Mouse (Mus musculus): ENCODE data around the gene Nrl. TPM values are rescaled to one million over a fixed set of nuclear protein-coding genes. Genes with fewer than 3 reads are reported as not detected.

The Nrl gene
- polyA plus RNA-seq, 1 experiment from 2014 or later = not detected

- peak; percentile 99 for DNase-seq (ENCODE audit: low spot score, missing footprints)
- H3K4me1 ChIP-seq (ENCODE audit: control insufficient read depth, insufficient read depth, low read length) = no peaks in the 10 kb centered on the region
- no peaks in the 10 kb centered on the region for H3K27me3 ChIP-seq (ENCODE audit: control insufficient read depth, insufficient read depth, low read length)
- H3K9me3 ChIP-seq (ENCODE audit: control insufficient read depth, low read length) = no peaks in the 10 kb centered on the region
- H3K9ac ChIP-seq (ENCODE audit: low read length) = no peak overlapping the region
- ATAC-seq (ENCODE audit: low FRiP score) = peak; percentile 73
- no peak overlapping the region for H3K27ac ChIP-seq (ENCODE audit: low read depth, low read length)
- H3K36me3 ChIP-seq (ENCODE audit: control insufficient read depth, insufficient read depth, low read length) = peaks cover 2% of the 10 kb centered on the region; the same call in 1 of the 2 replicates
- no peak overlapping the region for H3K4me3 ChIP-seq (ENCODE audit: low read depth, low read length)
- 35% methylated on average over 6 of the region's 6 CpGs for WGBS
- H3K4me2 ChIP-seq = no peak overlapping the region
Measured at GRCm38 (mm10) chr14:55497449-55497821, 27.3 kb downstream of the Nrl start.

DNA sequence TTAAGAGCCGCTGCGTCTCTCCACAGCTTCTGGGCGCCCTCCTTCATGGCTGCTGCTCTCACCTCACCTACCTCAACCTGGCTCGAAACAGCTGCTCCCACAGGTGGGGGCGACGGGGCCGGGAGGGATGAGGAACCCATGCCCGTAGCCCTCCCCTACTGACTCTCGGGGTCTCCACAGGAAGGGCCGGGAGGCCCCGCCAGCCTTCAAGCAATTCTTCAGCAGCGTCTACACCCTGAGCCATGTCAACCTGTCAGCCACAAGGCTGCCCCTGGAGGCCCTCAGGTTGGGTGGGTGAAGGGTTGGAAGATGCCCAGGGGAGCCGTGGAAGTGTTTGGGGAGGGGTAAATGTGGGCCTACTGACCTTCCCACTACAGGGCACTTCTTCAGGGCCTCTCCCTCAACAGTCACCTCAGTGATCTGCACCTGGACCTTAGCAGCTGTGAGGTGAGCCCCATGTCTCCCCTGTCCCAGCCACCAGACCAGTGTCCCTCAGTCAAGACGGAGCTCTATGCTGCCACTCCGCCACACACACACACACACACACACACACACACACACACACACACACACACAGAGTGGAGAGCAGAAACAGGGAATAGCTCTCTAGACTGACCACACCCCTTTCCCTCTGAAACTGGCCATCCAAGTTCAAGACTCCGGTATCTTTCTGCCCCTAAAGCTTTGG, 27.9 kb downstream of the Nrl start:
- no peaks in the 10 kb centered on the region for H3K27me3 ChIP-seq (ENCODE audit: control insufficient read depth, insufficient read depth, low read length)
- 74% methylated on average over 16 of the region's 16 CpGs for WGBS
- ATAC-seq (ENCODE audit: low FRiP score) (peak; percentile 55), DNase-seq (ENCODE audit: low spot score, missing footprints) (peak; percentile 74)
- H3K4me1 ChIP-seq (ENCODE audit: control insufficient read depth, insufficient read depth, low read length) = no peaks in the 10 kb centered on the region
- no peaks in the 10 kb centered on the region for H3K9me3 ChIP-seq (ENCODE audit: control insufficient read depth, low read length)
- peaks cover 2% of the 10 kb centered on the region; the same call in 1 of the 2 replicates for H3K36me3 ChIP-seq (ENCODE audit: control insufficient read depth, insufficient read depth, low read length)
- H3K9ac ChIP-seq (ENCODE audit: low read length) = no peak overlapping the region
- no peak overlapping the region for H3K27ac ChIP-seq (ENCODE audit: low read depth, low read length)
- H3K4me2 ChIP-seq = no peak overlapping the region
- no peak overlapping the region for H3K4me3 ChIP-seq (ENCODE audit: low read depth, low read length)

- no peak overlapping the region for H3K4me2 ChIP-seq
- H3K9ac ChIP-seq (ENCODE audit: low read length) = no peak overlapping the region
- H3K4me1 ChIP-seq (ENCODE audit: control insufficient read depth, insufficient read depth, low read length) = 0 out of 2 replicates have a peak, but pooled peaks cover 4% of the 10 kb centered on the region
- WGBS = 76% methylated on average over 16 of the region's 20 CpGs
- ATAC-seq (ENCODE audit: low FRiP score) (no peak), DNase-seq (ENCODE audit: low spot score, missing footprints) (peak; percentile 69)
- H3K27me3 ChIP-seq (ENCODE audit: control insufficient read depth, insufficient read depth, low read length) = no peaks in the 10 kb centered on the region
- no peak overlapping the region for H3K27ac ChIP-seq (ENCODE audit: low read depth, low read length)
- no peaks in the 10 kb centered on the region for H3K9me3 ChIP-seq (ENCODE audit: control insufficient read depth, low read length)
- no peak overlapping the region for H3K4me3 ChIP-seq (ENCODE audit: low read depth, low read length)
- peaks cover 2% of the 10 kb centered on the region; the same call in 1 of the 2 replicates for H3K36me3 ChIP-seq (ENCODE audit: control insufficient read depth, insufficient read depth, low read length)
Measured at GRCm38 (mm10) chr14:55495509-55496240, 29.1 kb downstream of the Nrl start.

DNA sequence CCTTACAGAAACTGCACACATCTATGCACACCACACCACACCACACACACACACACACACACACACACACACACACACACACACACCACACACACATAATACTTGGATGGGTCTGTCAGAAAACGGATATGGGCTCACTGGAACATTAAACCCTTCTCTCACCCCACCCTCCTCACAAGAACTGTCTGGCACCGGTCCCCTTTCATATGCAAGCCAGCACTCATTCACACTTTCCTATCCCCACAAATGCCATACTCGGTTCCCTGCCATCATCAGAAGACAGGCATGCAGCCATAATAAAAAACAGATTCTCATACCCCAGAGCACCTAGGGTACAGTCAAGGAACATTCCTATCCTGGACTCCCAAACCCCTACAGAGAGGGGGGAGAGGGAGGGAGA, 32.7 kb downstream of the Nrl start:
- H3K27me3 ChIP-seq (ENCODE audit: control insufficient read depth, insufficient read depth, low read length) = no peaks in the 10 kb centered on the region; the same call in 1 of the 2 replicates
- DNase-seq (ENCODE audit: low spot score, missing footprints) = peak; percentile 82
- no peak overlapping the region for H3K9ac ChIP-seq (ENCODE audit: low read length)
- no peaks in the 10 kb centered on the region for H3K9me3 ChIP-seq (ENCODE audit: control insufficient read depth, low read length)
- H3K27ac ChIP-seq (ENCODE audit: low read depth, low read length) = no peak overlapping the region
- peak overlapping the region; percentile 63; the same call in 1 of the 2 replicates for H3K4me2 ChIP-seq
- WGBS = 47% methylated on average over 3 of the region's 3 CpGs
- H3K36me3 ChIP-seq (ENCODE audit: control insufficient read depth, insufficient read depth, low read length) = no peaks in the 10 kb centered on the region
- H3K4me3 ChIP-seq (ENCODE audit: low read depth, low read length) = no peak overlapping the region
- H3K4me1 ChIP-seq (ENCODE audit: control insufficient read depth, insufficient read depth, low read length) = 0 out of 2 replicates have a peak, but pooled peaks cover 4% of the 10 kb centered on the region
- no peak for ATAC-seq (ENCODE audit: low FRiP score)

GRCm38 (mm10) chr14:55491291-55491833, 33.4 kb downstream of the Nrl start:
- H3K36me3 ChIP-seq (ENCODE audit: control insufficient read depth, insufficient read depth, low read length) = no peaks in the 10 kb centered on the region
- DNase-seq (ENCODE audit: low spot score, missing footprints) = peak; percentile 97
- peak overlapping the region; percentile 65 for H3K4me3 ChIP-seq (ENCODE audit: low read depth, low read length)
- under 1% methylated on average over 30 of the region's 30 CpGs for WGBS
- peak overlapping the region; percentile 74 for H3K9ac ChIP-seq (ENCODE audit: low read length)
- peak overlapping the region; percentile 64; the same call in 1 of the 2 replicates for H3K27ac ChIP-seq (ENCODE audit: low read depth, low read length)
- ATAC-seq (ENCODE audit: low FRiP score) = peak; percentile 85
- peak overlapping the region; percentile 63 for H3K4me2 ChIP-seq
- H3K4me1 ChIP-seq (ENCODE audit: control insufficient read depth, insufficient read depth, low read length) = 0 out of 2 replicates have a peak, but pooled peaks cover 4% of the 10 kb centered on the region
- no peaks in the 10 kb centered on the region for H3K9me3 ChIP-seq (ENCODE audit: control insufficient read depth, low read length)
- H3K27me3 ChIP-seq (ENCODE audit: control insufficient read depth, insufficient read depth, low read length) = no peaks in the 10 kb centered on the region; the same call in 1 of the 2 replicates

DNA sequence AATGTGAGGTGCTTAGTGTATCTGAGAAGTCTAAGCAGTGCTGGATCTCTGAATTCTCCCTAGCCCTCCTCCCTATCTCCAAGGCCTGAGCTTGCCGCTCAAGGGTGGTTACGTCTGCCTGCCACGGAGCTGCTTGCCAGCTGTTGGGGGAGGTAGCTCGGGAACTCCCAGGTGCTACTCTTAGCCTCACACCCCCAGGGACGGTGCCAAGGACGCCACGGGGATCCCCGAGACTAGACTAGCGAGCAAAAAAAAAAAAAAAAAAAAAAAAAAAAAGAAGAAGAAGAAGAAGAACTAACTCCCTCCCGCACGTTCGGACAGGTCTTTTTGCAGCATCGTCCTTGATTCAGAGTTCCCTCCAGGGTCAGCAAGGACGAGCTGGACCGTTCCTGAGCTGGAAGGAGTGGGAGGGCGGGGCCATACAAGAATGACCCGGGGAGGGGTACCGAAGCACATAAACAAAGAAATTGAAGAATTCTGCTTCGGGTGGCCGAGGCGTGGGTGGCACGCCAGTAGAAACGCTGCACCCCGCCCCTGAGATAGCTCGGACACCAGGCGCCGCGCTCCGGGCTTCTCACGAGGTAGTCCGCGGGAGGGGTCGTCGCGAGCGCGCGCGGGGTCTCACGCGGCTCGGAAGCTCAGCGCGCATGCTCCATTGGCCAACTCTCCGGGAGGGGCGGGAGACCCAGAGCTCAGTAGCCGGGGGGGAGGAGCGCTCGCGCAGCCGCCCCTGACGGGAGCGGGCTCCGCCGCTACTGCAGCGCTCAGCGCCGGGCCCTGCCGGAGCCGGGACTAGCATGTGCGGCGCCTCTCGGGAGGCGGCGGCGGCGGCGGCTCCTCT, 34.2 kb downstream of the Nrl start, which contains the start of gene Carmil3:
Gene Carmil3 (plus strand): TSS at position 291 of the 841 bp plus-strand sequence.
- ATAC-seq (ENCODE audit: low FRiP score) = peak; percentile 89
- H3K27ac ChIP-seq (ENCODE audit: low read depth, low read length) = peak within 1 kb of the TSS; percentile 64
- 0 out of 2 replicates have a peak, but pooled peaks cover 4% of the 10 kb centered on the region for H3K4me1 ChIP-seq (ENCODE audit: control insufficient read depth, insufficient read depth, low read length)
- H3K9me3 ChIP-seq (ENCODE audit: control insufficient read depth, low read length) = no peaks in the 10 kb centered on the region
- no peaks in the 10 kb centered on the region for H3K36me3 ChIP-seq (ENCODE audit: control insufficient read depth, insufficient read depth, low read length)
- no peaks in the 10 kb centered on the region; the same call in 1 of the 2 replicates for H3K27me3 ChIP-seq (ENCODE audit: control insufficient read depth, insufficient read depth, low read length)
- peak within 1 kb of the TSS; percentile 63 for H3K4me2 ChIP-seq
- peak within 1 kb of the TSS; percentile 74 for H3K9ac ChIP-seq (ENCODE audit: low read length)
- peak; percentile 97 for DNase-seq (ENCODE audit: low spot score, missing footprints)
- peak within 1 kb of the TSS; percentile 65 for H3K4me3 ChIP-seq (ENCODE audit: low read depth, low read length)
- under 1% methylated on average over 58 of the region's 68 CpGs for WGBS

DNA sequence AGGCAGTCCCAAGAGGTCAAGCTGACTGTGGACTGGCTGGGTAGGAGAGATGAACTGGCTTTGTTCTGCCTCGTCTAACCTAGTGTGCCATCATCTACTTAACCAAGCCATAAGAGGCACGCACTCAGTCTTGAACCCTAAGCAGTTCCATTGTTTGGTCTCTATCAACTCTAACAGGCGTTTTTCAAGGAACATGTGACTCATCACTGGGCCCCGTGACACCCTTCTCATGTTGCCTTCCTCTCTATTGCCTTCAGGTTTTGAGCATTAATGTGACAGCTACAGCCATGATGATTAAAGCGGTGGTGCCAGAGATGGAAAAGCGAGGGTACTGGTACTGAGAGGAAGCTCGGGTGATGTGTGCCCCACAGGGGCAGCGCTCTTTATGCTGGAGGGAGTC, 37.9 kb downstream of the Nrl start:
- WGBS = 85% methylated on average over 8 of the region's 8 CpGs
- no peaks in the 10 kb centered on the region for H3K36me3 ChIP-seq (ENCODE audit: control insufficient read depth, insufficient read depth, low read length)
- H3K9me3 ChIP-seq (ENCODE audit: control insufficient read depth, low read length) = no peaks in the 10 kb centered on the region
- DNase-seq (ENCODE audit: low spot score, missing footprints) = peak; percentile 21
- H3K27ac ChIP-seq (ENCODE audit: low read depth, low read length) = no peak overlapping the region
- no peak overlapping the region for H3K4me3 ChIP-seq (ENCODE audit: low read depth, low read length)
- no peak overlapping the region for H3K9ac ChIP-seq (ENCODE audit: low read length)
- H3K27me3 ChIP-seq (ENCODE audit: control insufficient read depth, insufficient read depth, low read length) = no peaks in the 10 kb centered on the region; the same call in 1 of the 2 replicates
- 0 out of 2 replicates have a peak, but pooled peaks cover 3% of the 10 kb centered on the region for H3K4me1 ChIP-seq (ENCODE audit: control insufficient read depth, insufficient read depth, low read length)
- ATAC-seq (ENCODE audit: low FRiP score) = no peak
- H3K4me2 ChIP-seq = no peak overlapping the region

- Histone ChIP-seq H3K4me2 (no peak overlapping the region), H3K9ac (ENCODE audit: low read length) (no peak overlapping the region), H3K36me3 (ENCODE audit: control insufficient read depth, insufficient read depth, low read length) (no peaks in the 10 kb centered on the region), H3K27ac (ENCODE audit: low read depth, low read length) (no peak overlapping the region), H3K27me3 (ENCODE audit: control insufficient read depth, insufficient read depth, low read length) (no peaks in the 10 kb centered on the region), H3K4me1 (ENCODE audit: control insufficient read depth, insufficient read depth, low read length) (no peaks in the 10 kb centered on the region), H3K9me3 (ENCODE audit: control insufficient read depth, low read length) (no peaks in the 10 kb centered on the region), H3K4me3 (ENCODE audit: low read depth, low read length) (no peak overlapping the region)
- WGBS = 73% methylated on average over 5 of the region's 5 CpGs
- DNase-seq (ENCODE audit: low spot score, missing footprints) (peak; percentile 12), ATAC-seq (ENCODE audit: low FRiP score) (no peak)
Measured at GRCm38 (mm10) chr14:55484430-55485085, 40.2 kb downstream of the Nrl start.

Measured in midbrain, embryonic 11.5 days (tissue).